Mouse (Mus musculus) ES-Bruce4 (cell line): Measurements from ENCODE around the gene Frs3.

Experiments
- CTCF ChIP-seq: IDR thresholded peaks from one replicate; pipeline ENCODE4 v1.8.1; 2011; ENCODE audit warnings: low read depth, low read length
- EP300 ChIP-seq: IDR thresholded peaks from 2 replicates; pipeline ENCODE4 v1.6.1; 2011; ENCODE audit warnings: low read depth, low read length; ENCODE audit not compliant: insufficient read depth
- POLR2A ChIP-seq: IDR thresholded peaks from one replicate; pipeline ENCODE4 v1.8.1; 2011; ENCODE audit warnings: low read length; ENCODE audit not compliant: insufficient read depth

DNA sequence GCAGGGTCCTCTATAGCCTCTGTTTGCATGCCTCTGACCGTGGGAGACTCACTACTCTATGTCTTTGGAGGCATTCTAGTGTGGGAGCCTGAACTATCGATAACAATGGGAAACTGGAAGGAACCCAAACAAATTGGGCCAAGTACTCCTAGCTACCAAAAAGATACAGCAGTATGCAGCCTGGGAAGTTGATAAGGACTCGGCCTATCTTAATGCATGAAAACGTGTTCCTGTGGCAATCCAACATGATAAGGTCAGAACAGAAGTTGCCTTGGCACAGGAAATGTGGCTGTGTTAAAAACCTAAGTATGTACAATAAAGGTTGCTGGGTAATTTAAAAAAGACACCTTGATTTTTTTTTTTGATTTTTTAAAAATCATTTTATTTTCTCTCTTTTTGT, 32.4 kb downstream of the Frs3 start:
- no peak for TF ChIP-seq CTCF
- TF ChIP-seq POLR2A = no peak
- no peak for TF ChIP-seq EP300
